Mouse (Mus musculus) ES-CJ7 (cell line): ENCODE results near the gene Usp49.

ENCODE experiments used
- DNase-seq: peaks from one replicate; pipeline ENCODE4 v3.0.0; 2011; ENCODE audit warnings: low read depth, low spot score

Gene Usp49

DNA sequence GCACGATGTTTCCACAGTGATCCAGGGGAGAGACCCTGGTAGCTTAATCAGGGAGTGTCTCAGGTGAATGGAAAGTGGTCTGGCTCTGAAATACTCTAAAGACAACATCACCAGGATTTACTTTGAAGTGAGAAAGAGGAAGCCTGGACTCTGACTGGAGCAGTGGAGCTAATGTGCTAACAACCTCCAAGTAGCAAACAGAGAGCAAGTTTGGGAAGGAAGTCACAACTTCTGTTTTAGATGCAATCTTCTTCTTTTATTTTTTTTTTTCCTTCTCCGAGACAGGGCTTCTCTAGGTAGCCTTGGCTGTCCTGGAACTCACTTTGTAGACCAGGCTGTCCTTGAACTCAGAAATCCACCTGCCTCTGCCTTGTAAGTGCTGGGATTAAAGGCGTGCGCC is 21.3 kb upstream of the Usp49 start:
- no peak for DNase-seq

- peak; percentile 98 for DNase-seq
Measured at GRCm38 (mm10) chr17:47610849-47611660, 19.4 kb upstream of the Usp49 start, which contains the start of the genes Bysl, Med20 and Gm20517. Gene Bysl (minus strand): TSS chr17:47611492. Gene Med20 (plus strand): TSS chr17:47611582. Gene Gm20517 (plus strand): TSS chr17:47611589.

GRCm38 (mm10) chr17:47611661-47611982 is 18.9 kb upstream of the Usp49 start:
- DNase-seq = no peak

DNA sequence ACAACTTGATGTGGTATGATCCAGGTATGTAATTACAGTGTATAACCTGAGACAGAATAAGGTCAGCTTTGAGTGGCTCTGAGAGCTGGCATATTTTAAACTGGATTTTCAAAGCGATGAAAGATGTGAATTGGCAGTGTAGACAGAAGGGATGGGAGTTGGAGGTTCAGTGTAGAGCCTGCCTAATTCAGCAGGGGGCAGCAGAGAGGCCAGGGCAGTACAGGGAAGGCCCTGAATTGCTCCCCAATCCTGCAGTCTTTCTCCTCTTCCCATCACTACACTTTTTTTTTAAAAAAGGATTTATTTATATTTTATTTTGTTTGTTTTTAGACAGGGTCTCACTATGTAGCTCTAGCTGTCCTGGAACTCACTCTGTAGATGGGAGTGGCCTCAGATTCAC is 16.5 kb upstream of the Usp49 start:
- no peak for DNase-seq

DNA sequence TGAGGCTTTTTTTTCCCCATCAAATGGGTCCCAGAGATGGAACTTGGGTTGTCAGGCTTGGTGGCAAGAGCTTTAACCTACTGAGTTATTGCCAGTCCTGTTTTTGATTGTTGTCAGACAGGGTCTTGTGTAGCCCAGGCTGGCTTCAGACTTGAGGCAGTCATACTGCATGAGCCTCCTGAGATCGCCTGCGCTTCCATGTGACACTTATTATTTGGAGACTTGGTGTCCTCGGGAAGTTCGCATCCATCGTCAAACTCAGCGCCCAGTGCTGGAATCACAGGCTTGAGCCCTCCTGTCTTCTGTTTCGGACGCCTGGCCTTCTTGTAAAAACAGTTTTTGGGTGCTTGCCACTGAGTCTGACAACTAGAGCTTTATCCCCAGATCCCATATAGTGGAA is 14.4 kb upstream of the Usp49 start:
- no peak for DNase-seq

GRCm38 (mm10) chr17:47616652-47617051 is 13.8 kb upstream of the Usp49 start:
- DNase-seq = no peak

DNA sequence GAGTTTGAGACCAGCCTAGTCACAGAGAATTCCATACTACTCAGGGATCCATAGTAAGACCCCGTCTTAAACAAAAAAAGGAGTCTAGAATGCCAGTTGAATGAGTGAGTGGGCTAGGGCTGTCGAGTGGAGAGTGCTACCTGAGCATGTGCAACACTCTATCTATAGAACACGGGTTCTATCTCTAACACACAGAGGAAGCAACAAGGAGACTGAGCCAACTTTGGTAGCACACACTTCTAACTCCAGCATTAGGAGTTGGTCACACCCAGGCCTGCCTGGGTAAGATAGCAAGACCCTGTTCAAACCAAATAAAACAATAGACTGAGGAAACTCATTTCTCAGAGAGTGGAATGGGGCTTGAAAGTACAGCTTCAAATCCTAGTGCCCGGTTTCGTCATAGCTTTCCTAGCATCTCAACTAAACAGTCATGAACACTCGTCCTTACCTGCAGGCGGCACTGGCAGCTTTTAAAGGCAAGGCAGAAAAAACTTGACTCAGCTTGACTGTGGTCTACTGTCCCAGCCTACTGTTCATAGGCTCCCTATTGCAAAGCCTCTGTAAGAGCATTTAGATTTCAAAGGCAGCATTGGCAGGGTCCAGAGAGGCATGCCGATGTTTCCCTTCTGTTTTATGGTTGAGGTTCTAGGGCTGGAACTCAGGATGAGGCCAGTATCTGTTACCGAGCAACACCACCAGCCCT is 12.7 kb upstream of the Usp49 start:
- DNase-seq = no peak

- DNase-seq = no peak
Measured at GRCm38 (mm10) chr17:47618556-47619311, 11.8 kb upstream of the Usp49 start.

DNA sequence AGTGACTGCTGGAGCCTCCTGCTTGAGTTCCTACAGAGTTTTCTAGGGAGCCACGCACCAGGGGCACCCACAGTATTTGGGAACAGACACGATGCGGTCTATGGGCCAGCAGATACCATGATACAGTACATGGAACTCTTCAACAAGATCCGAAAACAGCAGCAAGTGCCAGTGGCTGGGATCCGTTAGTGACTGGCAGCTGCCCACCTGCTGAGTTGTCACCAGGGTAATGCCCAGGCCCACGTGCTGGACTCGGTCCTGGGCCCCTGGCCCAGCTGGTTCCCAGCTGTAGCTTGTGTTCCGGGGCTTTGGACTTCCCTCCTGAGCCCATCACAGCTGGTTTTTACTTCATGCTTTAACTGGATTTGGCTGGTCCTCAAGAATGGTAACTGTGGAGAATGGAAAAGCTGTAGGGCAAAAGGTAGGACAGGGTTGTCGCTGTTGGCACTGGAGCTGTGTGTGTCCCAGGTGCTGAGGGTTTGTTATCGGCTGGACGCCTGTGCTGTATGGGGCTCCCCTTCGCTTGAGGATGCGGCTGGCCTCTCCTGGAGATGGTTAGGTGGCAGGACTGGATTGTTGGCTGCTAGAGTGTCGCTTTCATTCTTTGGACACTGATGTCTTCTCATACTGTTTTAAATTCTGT is 7.5 kb upstream of the Usp49 start:
- no peak for DNase-seq

DNA sequence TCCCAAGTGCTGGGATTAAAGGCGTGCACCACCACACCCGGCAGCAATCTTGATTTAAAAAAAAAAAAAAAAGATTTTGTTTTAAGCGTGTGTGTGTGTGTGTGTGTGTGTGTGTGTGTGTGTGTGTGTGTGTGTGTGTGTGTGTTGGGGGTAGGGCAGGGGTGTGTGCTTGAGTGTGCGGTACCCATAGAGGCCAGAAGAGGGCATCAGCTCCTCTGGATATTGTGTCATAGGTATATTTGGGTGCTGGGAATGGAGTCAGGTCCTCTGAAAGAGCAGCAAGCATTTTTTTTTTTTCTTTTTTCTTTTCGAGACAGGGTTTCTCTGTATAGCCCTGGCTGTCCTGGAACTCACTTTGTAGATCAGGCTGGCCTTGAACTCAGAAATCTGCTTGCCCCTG is 5.9 kb upstream of the Usp49 start:
- DNase-seq = peak; percentile 57

GRCm38 (mm10) chr17:47625088-47625487 is 5.4 kb upstream of the Usp49 start:
- DNase-seq = no peak

DNA sequence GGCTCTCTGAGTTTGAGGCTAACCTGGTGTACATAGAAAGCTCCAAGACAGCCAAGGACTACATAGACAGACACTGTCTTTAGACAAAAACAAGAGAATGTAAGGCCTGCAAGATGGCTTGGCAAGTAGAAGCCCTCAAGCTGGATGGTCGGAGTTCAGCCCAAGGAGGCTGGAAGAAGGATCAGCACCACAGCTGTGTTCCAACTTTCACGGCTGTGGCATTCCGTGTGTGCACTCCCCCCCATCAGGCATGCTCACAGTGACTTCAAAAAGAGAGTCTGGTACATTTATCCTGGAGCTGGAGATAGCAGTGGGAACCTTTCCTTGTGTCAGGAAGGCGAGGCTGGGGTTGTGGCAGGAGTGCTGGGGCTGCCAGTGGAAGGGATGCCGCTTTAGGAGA is 4.5 kb upstream of the Usp49 start:
- DNase-seq = no peak

DNA sequence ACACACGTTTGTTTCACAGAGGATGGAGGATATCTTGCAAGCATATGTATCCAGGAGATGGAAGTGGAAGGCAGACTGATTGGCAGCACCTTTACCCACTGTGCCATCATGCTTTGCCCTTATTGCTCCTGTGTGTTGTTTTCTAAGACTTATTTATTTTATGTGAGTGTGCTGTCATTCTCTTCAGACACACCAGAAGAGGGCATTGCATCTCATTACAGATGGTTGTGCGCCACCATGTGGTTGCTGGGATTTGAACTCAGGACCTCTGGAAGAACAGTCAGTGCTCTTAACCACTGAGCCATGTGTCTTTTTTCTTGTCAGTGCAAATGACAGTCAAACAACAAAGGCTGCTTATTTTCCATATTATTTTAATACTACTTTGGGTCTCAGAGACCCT is 2.7 kb upstream of the Usp49 start:
- DNase-seq = no peak

DNA sequence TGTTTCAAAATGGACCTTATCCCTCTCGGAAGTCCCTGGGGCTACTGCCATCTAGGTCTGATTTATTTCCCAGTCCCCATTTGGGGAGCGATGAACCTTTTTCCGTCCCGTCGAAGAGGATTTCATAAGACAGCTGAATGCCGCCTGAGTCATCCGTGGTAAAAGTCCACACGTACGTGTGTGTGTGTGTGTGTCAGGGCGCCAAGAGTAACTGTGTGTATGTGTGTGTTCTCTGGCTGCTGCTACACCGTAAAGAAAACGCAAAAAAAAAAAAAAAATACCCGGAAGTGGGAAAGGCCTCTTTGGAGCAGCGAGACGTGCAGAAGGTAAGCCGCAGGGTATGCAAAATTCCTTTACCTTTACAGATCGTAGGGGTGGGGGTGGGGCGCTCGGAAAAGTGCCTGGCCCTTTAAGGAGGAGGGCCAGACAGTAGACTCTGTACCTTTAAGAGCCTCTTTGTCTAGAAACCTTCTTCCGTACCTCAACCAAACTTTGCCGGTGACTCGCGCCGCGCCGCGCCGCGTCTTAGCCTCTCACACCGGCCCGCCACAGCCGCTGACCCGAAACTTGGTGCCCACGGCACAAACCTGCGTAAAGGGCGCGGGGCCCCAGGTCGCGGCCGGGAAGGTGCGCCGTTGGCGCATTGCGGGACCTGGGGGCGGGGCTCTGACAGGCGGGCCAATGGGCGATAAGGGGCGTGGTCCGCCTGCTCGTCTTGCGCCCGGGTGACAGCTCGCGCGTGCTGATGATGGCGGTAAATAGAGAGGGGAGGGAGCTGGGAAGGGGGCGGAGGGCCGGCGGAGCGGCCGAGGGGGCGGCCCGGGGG is 1.4 kb upstream of the Usp49 start:
- peak; percentile 96 for DNase-seq

DNA sequence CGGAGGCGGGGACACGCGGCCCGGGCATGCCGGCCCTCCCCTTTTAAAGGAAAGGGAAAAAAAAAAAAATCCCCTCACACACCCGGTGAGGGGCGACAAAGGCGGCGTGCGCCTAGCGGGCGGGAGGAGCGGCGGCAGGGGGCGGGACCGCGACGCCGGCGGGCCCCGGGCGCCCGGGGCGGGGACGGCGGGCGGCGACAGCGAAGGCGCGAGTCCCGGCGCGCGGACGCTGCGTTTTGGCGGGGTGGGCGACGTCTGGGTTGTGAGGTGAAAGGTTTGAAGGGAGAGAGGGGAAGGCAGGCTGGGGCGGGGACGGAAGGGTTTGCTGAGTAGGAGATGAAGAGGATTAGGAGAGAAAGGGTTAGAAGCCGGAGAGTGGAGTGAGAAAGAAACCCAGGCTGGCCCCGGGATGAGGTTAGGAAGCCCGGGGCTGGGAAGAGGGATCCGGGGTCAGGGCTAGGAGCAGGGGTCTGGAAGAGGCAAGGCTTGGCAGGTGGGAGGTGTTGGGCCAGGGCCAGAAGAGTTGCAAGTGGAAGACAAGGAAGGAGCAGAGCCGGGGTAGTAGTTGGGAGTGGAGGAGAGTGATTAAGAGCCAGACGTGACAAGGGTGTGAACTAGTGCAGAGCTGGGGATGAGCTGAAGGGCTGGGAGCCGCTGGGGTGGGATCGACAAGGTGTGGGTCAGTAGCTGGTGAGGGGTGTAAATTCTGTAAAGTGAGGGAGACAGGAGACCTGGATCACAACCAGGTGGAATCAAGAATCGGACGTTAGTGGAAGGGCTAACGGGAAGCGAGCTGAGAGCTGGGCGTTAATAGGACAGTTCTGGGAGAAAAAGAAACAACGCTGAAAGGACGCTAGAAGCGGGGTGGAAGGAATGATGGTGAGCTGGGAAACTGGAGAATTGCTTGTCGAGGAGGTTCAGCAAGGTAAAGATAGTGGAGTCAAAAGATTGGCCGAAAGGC is 493 bp upstream of the Usp49 start:
- peak; percentile 30 for DNase-seq

- no peak for DNase-seq
Measured at GRCm38 (mm10) chr17:47632181-47632840, 1.8 kb downstream of the Usp49 start.

DNA sequence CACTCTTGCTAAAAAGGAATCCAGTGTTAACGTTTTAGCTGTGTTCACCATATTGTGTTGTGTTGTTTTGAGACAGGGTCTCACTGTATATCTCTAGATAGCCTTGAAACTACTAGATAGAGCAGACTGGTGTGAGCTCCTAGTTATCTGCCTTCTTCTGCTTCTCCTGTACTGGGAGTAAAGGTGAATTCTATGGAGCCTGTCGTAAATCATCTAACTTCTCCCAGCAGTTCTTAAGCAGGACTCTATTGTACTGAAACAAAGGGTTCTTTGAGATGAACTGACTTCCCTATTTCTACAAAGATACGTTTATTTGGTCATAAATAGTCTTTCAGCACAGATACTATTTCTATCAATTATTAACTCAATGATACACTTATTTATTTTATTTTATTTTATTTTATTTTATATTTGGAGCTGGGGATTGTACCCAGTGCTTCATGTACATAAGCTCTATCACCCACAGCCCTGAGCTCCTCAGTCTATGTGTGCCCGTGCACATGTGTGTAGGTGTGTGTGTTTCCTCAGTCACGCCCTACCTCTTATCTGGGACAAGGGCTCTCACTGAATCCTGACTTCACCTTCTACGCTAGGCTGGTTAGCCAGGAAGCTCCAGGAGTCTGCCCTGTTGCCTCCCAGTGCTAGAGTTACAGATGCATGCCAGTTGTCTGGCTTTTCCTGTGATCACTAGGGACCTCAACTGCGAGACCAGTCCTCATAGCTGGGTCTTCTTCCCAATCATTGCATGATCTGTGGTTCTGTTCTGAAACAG is 3.7 kb downstream of the Usp49 start:
- DNase-seq = no peak

DNA sequence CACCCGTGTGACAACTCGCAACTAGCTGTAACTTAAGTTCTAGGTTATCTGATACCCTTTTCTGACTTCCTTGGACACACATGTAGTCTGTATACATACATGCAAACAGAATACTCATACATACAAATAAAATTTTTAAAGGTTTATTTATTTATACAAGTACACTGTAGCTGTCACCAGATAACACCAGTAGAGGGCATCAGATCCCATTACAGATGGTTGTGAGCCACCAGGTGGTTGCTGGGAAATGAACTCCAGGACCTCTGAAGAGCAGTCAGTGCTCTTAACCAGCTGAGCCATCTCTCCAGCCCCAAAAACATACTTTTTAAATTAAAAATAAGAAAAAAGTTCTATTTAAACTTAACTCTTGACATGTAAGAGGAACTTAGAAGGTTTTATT is 12.5 kb downstream of the Usp49 start:
- no peak for DNase-seq

DNA sequence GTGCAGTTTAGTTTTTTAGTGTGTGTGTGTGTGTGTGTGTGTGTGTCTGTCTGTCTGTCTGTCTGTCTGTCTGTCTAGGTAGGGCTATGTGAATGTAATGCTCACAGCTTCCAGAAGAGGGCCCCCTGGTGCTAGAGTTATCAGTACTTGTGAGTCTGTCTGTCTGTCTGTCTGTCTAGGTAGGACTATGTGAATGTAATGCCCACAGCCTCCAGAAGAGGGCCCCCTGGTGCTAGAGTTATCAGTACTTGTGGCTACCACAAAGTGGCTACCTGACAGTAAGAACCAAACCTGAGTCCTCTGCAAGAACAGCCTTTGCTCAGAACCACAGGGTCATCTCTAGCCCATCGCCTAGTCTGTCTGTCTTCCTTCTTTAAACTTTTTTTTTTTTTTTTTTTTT is 16.2 kb downstream of the Usp49 start:
- DNase-seq = peak; percentile 96
